Mouse (Mus musculus): Measurements from ENCODE around the gene Thbs2.

DNA sequence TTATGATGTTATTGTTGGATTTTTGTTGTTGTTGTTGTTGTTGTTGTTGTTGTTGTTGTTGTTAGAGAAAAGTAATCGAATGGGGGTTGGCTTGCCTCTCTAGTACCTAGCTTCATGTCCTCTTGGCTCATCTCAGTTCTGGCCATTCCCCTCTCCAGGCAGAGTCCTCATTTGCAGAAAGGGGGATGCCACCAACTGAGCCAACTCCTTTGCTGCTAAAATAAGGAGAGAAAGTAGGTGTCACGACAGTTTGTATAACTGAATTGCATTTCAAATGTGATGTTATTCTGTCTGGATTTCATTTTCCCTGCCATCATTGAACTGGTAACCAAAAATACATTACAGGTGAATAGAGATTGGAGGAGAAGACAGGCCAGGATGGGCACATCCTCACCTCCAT is 35.9 kb downstream of the Thbs2 start:
- TF ChIP-seq CTCF (IDR thresholded peaks at IDR 0.05; ENCODE audit: control insufficient read depth, insufficient read depth, insufficient read length) (no peak), USF1 (IDR thresholded peaks at IDR 0.05; ENCODE audit: low read depth) (no peak), MAX (IDR thresholded peaks at IDR 0.05) (no peak), CEBPB (IDR thresholded peaks at IDR 0.05; ENCODE audit: low read depth) (no peak), MYOD1 (IDR thresholded peaks at IDR 0.05; ENCODE audit: control insufficient read depth, insufficient read length, low read depth) (no peak), MYOG (IDR thresholded peaks at IDR 0.05; ENCODE audit: control insufficient read depth, extremely low read depth, insufficient read length) (no peak)
